ENCODE assay signal across 8 mouse cellular contexts in genomic region chr19:32712588-32713042, GRCm38 (mm10). TPM values are rescaled to one million over a fixed set of nuclear protein-coding genes. Genes with fewer than 3 reads are reported as not detected.
DNase-seq lines count a peak whose midpoint lies in the region; ATAC-seq and TF ChIP-seq lines count a peak whose summit lies in the region.

No protein-coding gene starts in this region.

- WGBS in forebrain, embryonic 12.5 days: under 1% methylated on average over 11 of the region's 11 CpGs
- 2% methylated on average over 11 of the region's 11 CpGs for WGBS in heart, embryonic 16.5 days
- under 1% methylated on average over 11 of the region's 11 CpGs for WGBS in lung, embryonic 14.5 days
- WGBS in thymus, adult 2 months: 2% methylated on average over 11 of the region's 11 CpGs

- peak overlapping the region; percentile 73 for H3K4me2 ChIP-seq in forebrain, embryonic 12.5 days
- peak overlapping the region; percentile 95 for H3K4me2 ChIP-seq in heart, embryonic 16.5 days (ENCODE audit: low read depth, low read length)
- peak overlapping the region; percentile 83 for H3K4me2 ChIP-seq in lung, embryonic 14.5 days

- no peak; the same call in 1 of the 2 replicates for TF ChIP-seq POLR2A in thymus, adult 2 months (IDR thresholded peaks at IDR 0.05; ENCODE audit: control insufficient read depth, extremely low read depth, insufficient read depth, low read length, poor library complexity)

- ATAC-seq in forebrain, embryonic 12.5 days (ENCODE audit: low FRiP score): peak; percentile 87
- peak; percentile 83 for ATAC-seq in heart, embryonic 16.5 days (replicated peaks; ENCODE audit: extremely low read depth, insufficient read depth, low FRiP score)
- peak; percentile 80 for ATAC-seq in lung, embryonic 14.5 days (ENCODE audit: insufficient read depth)
- peak; percentile 93 for ATAC-seq in neutrophil, adult 5-6 weeks (ENCODE audit: extremely low read depth, insufficient number of reproducible peaks, low FRiP score, poor library complexity, severe bottlenecking)

- H3K9ac ChIP-seq in ES-E14 (ENCODE audit: insufficient read depth, low read depth, low read length, poor library complexity, severe bottlenecking): peak overlapping the region; percentile 92
- peak overlapping the region; percentile 95 for H3K9ac ChIP-seq in forebrain, embryonic 12.5 days
- H3K9ac ChIP-seq in heart, embryonic 16.5 days (ENCODE audit: low read length): peak overlapping the region; percentile 90
- peak overlapping the region; percentile 91 for H3K9ac ChIP-seq in lung, embryonic 14.5 days

- H3K36me3 ChIP-seq in ES-E14 (ENCODE audit: control insufficient read depth, insufficient read depth, low read length, poor library complexity, severe bottlenecking): peaks cover 3% of the 10 kb centered on the region; the same call in 1 of the 2 replicates
- peaks cover 4% of the 10 kb centered on the region; the same call in 1 of the 2 replicates for H3K36me3 ChIP-seq in forebrain, embryonic 12.5 days (replicated peaks)
- H3K36me3 ChIP-seq in heart, embryonic 16.5 days (ENCODE audit: control insufficient read depth, insufficient read depth): no peaks in the 10 kb centered on the region
- 0 out of 2 replicates have a peak, but pooled peaks cover 6% of the 10 kb centered on the region for H3K36me3 ChIP-seq in lung, embryonic 14.5 days (ENCODE audit: insufficient read depth)
- no peaks in the 10 kb centered on the region for H3K36me3 ChIP-seq in thymus, adult 2 months (ENCODE audit: control insufficient read depth, insufficient read depth, low read length)

- no peaks in the 10 kb centered on the region for H3K9me3 ChIP-seq in ES-E14 (ENCODE audit: control insufficient read depth, insufficient read depth, low read depth, low read length)
- H3K9me3 ChIP-seq in forebrain, embryonic 12.5 days: no peaks in the 10 kb centered on the region
- no peaks in the 10 kb centered on the region for H3K9me3 ChIP-seq in heart, embryonic 16.5 days (replicated peaks; ENCODE audit: control insufficient read depth, low read length)
- H3K9me3 ChIP-seq in lung, embryonic 14.5 days (ENCODE audit: low read depth, low read length): no peaks in the 10 kb centered on the region

- TF ChIP-seq CTCF in lung, embryonic 14.5 days (IDR thresholded peaks at IDR 0.05; ENCODE audit: low read depth): peak; percentile 40
- no peak for TF ChIP-seq CTCF in thymus, adult 2 months (IDR thresholded peaks at IDR 0.05; ENCODE audit: borderline replicate concordance, control insufficient read depth, extremely low read depth, insufficient read depth, low read length, poor library complexity)

- H3K4me3 ChIP-seq in ES-E14 (ENCODE audit: insufficient read depth in 1 of 2, low read depth in 1 of 2, low read length in 2 of 2, poor library complexity in 1 of 2, severe bottlenecking in 1 of 2): peak overlapping the region; percentile 84 to 89
- H3K4me3 ChIP-seq in forebrain, embryonic 12.5 days (replicated peaks): peak overlapping the region; percentile 89
- peak overlapping the region; percentile 76 for H3K4me3 ChIP-seq in heart, embryonic 16.5 days (ENCODE audit: low read length)
- peak overlapping the region; percentile 90 for H3K4me3 ChIP-seq in lung, embryonic 14.5 days (ENCODE audit: low read depth, low read length)
- peak overlapping the region; percentile 94 for H3K4me3 ChIP-seq in thymus, adult 2 months (ENCODE audit: control insufficient read depth, insufficient read depth, low read length)

- peak overlapping the region; percentile 70; the same call in 1 of the 2 replicates for H3K27ac ChIP-seq in ES-E14 (ENCODE audit: insufficient read depth, low read depth, low read length, poor library complexity, severe bottlenecking)
- H3K27ac ChIP-seq in forebrain, embryonic 12.5 days: peak overlapping the region; percentile 93
- H3K27ac ChIP-seq in heart, embryonic 16.5 days (ENCODE audit: low read length): peak overlapping the region; percentile 95
- peak overlapping the region; percentile 50; the same call in 1 of the 2 replicates for H3K27ac ChIP-seq in lung, embryonic 14.5 days (ENCODE audit: low read depth)
- H3K27ac ChIP-seq in thymus, adult 2 months (ENCODE audit: control insufficient read depth, insufficient read depth, low read length): peak overlapping the region; percentile 65

- in situ Hi-C loops in ES-E14 (cut with MboI; ENCODE audit: low sequenced_read_pairs in 2 of 2, unreplicated experiment in 2 of 2): loop anchor here in 1 of 2 experiments (25.0 kb wide), 1 partner anchor 525 kb away; no protein-coding TSS in a partner anchor

- H3K4me1 ChIP-seq in ES-E14 (ENCODE audit: control insufficient read depth in 2 of 2, insufficient read depth in 2 of 2, low read length in 2 of 2, poor library complexity in 1 of 2): peaks cover 2% of the 10 kb centered on the region in 2 experiments; a peak in 2 of 4 replicates
- H3K4me1 ChIP-seq in forebrain, embryonic 12.5 days: peaks cover 22% of the 10 kb centered on the region
- H3K4me1 ChIP-seq in heart, embryonic 16.5 days (ENCODE audit: control insufficient read depth, insufficient read depth, low read length): peaks cover 12% of the 10 kb centered on the region
- H3K4me1 ChIP-seq in lung, embryonic 14.5 days (ENCODE audit: insufficient read depth): no peaks in the 10 kb centered on the region
- peaks cover 6% of the 10 kb centered on the region for H3K4me1 ChIP-seq in thymus, adult 2 months (replicated peaks; ENCODE audit: control insufficient read depth, insufficient read depth, low read length)

- no peak for DNase-seq in ES-E14 (ENCODE audit: low read depth, low spot score)
- peak; percentile 76 for DNase-seq in c-Kit-positive CD71-positive TER-119-positive erythroid progenitor cells, embryonic 14.5 days (ENCODE audit: low spot score)
- peak; percentile 77 to 85 for DNase-seq in kidney, postnatal 4 days
- DNase-seq in lung, embryonic 14.5 days: peak; percentile 75
- DNase-seq in thymus, adult 2 months: peak; percentile 84

- no peaks in the 10 kb centered on the region for H3K27me3 ChIP-seq in forebrain, embryonic 12.5 days
- H3K27me3 ChIP-seq in heart, embryonic 16.5 days (ENCODE audit: control insufficient read depth, insufficient read depth, low read length): no peaks in the 10 kb centered on the region
- H3K27me3 ChIP-seq in lung, embryonic 14.5 days (ENCODE audit: insufficient read depth, low read length): no peaks in the 10 kb centered on the region
- H3K27me3 ChIP-seq in thymus, adult 2 months (ENCODE audit: control insufficient read depth, insufficient read depth, low read length): no peaks in the 10 kb centered on the region

TF ChIP-seq in ES-E14, 5 proteins besides CTCF, POLR2A, EP300 and RAD21:
- TF ChIP-seq ZNF384 (IDR thresholded peaks at IDR 0.05; ENCODE audit: low read depth, low read length) (no peak), MAFK (IDR thresholded peaks at IDR 0.05; ENCODE audit: insufficient read depth, low read depth, low read length) (no peak), CHD2 (IDR thresholded peaks at IDR 0.05; ENCODE audit: low read depth, low read length) (no peak), ZC3H11A (IDR thresholded peaks at IDR 0.05; ENCODE audit: borderline replicate concordance, low read depth, low read length) (no peak), HCFC1 (IDR thresholded peaks at IDR 0.05; ENCODE audit: borderline replicate concordance, insufficient read depth, low read length) (no peak)

RNA-seq across cellular contexts. Expression of gene Atad1, which starts 27.0 kb away (rescaled TPM):
- 84.9 and 99.0 TPM in 2 replicates for total RNA-seq in ES-E14 (2012; rRNA removed)
- 98.4 and 98.9 TPM in 2 replicates for polyA plus RNA-seq in forebrain, embryonic 12.5 days (2016; fragmentation: Nextera tagmentation; extraction: Ambion mirVana)
- polyA plus RNA-seq in heart, embryonic 16.5 days (2015; fragmentation: Nextera tagmentation; extraction: Ambion mirVana): 62.1 and 64.7 TPM in 2 replicates
- 66.9 and 67.6 TPM in 2 replicates for polyA plus RNA-seq in lung, embryonic 14.5 days (2014; fragmentation: Nextera tagmentation; extraction: Ambion mirVana)
- total RNA-seq in neutrophil, adult 5-6 weeks (2017): 49.7 and 50.3 TPM in 2 replicates
- 13.6 and 17.7 TPM in 2 replicates for polyA plus RNA-seq in thymus, adult 2 months (2012; rRNA removed)

RNA-seq across cellular contexts. Expression of gene Pten, which starts 44.7 kb away (rescaled TPM):
- 70.8 and 76.5 TPM in 2 replicates for total RNA-seq in ES-E14 (2012; rRNA removed)
- 14.0 and 14.3 TPM in 2 replicates for polyA plus RNA-seq in forebrain, embryonic 12.5 days (2016; fragmentation: Nextera tagmentation; extraction: Ambion mirVana)
- 4.7 and 5.1 TPM in 2 replicates for polyA plus RNA-seq in heart, embryonic 16.5 days (2015; fragmentation: Nextera tagmentation; extraction: Ambion mirVana)
- 14.9 and 15.4 TPM in 2 replicates for polyA plus RNA-seq in lung, embryonic 14.5 days (2014; fragmentation: Nextera tagmentation; extraction: Ambion mirVana)
- total RNA-seq in neutrophil, adult 5-6 weeks (2017): 335 and 338 TPM in 2 replicates
- 37.0 and 55.1 TPM in 2 replicates for polyA plus RNA-seq in thymus, adult 2 months (2012; rRNA removed)
